Mouse (Mus musculus) megakaryocyte, embryonic 14.5 days (primary cell): ENCODE data around the gene Mapkapk3. TPM values are rescaled to one million over a fixed set of nuclear protein-coding genes. Genes with fewer than 3 reads are reported as not detected.
A peak's percentile ranks its signal among the peaks of the same experiment; 100 is the strongest.

Source experiments
- H3K27me3 ChIP-seq: replicated peaks from 2 replicates; pipeline ENCODE3; 2012; ENCODE audit warnings: inconsistent platforms
- H3K36me3 ChIP-seq: replicated peaks from 2 replicates; pipeline ENCODE3; 2012; ENCODE audit warnings: low read length, inconsistent platforms, mixed read lengths
- H3K4me1 ChIP-seq: 2 replicates; pipeline ENCODE4 v1.6.1; 2012; ENCODE audit warnings: inconsistent platforms
- H3K4me3 ChIP-seq: replicated peaks from 2 replicates; pipeline ENCODE3; 2012; ENCODE audit warnings: moderate library complexity, mild to moderate bottlenecking, inconsistent platforms
- H3K9me3 ChIP-seq: 2 replicates; pipeline ENCODE4 v1.6.1; 2012; ENCODE audit warnings: inconsistent platforms
- FLI1 ChIP-seq: IDR thresholded peaks from 2 replicates; pipeline ENCODE4 v1.6.1; 2012; ENCODE audit warnings: low read length, inconsistent platforms, mixed read lengths
- GATA1 ChIP-seq: IDR thresholded peaks from 3 replicates; pipeline ENCODE4 v1.6.1; 2012; ENCODE audit warnings: mixed read lengths, low read length, inconsistent platforms, borderline replicate concordance
- polyA plus RNA-seq: library from polyadenylated mRNA; stranded (reverse); fragments of >175 nt; gene quantifications from 2 replicates; pipeline ENCODE4 v1.2.3, GENCODE M21; 2012; ENCODE audit warnings: low replicate concordance; ENCODE audit not compliant: insufficient read depth

Mapkapk3 gene
- polyA plus RNA-seq, 1 experiment, result 49.9 TPM

DNA sequence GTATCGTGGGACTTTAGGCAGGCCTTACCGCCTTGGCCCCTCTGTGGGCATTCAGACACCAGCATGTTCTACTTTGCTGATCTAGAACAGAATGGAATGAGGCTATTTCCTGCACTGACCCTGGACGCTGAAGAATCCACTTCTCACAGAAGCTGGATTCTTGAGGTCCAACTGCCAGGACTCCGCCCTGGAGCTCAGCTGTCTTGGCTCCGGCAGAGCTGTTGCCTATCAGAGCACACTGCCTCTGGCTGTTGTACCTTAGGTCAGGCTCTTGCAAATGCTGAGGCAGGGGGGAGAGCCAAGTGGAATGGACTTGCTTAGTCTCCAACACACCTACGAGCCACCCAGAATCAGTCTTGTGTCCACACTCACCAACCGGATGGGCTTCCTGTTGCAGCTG, 36.2 kb upstream of the Mapkapk3 start:
- peaks cover 57% of the 10 kb centered on the region for H3K36me3 ChIP-seq
- peaks cover 73% of the 10 kb centered on the region for H3K4me1 ChIP-seq

GRCm38 (mm10) chr9:107324799-107325561, 35.3 kb upstream of the Mapkapk3 start:
- Histone ChIP-seq H3K36me3 (peaks cover 52% of the 10 kb centered on the region), H3K9me3 (no peaks in the 10 kb centered on the region), H3K27me3 (no peaks in the 10 kb centered on the region), H3K4me3 (no peak overlapping the region), H3K4me1 (peaks cover 72% of the 10 kb centered on the region)
- no peak for TF ChIP-seq FLI1
- TF ChIP-seq GATA1, result no peak

More for the DNA sequence above, 36.2 kb upstream of the Mapkapk3 start:
- Histone ChIP-seq H3K27me3 (no peaks in the 10 kb centered on the region), H3K4me3 (no peak overlapping the region), H3K9me3 (no peaks in the 10 kb centered on the region)
- TF ChIP-seq GATA1 (no peak), FLI1 (no peak)

GRCm38 (mm10) chr9:107323558-107323957, 33.9 kb upstream of the Mapkapk3 start:
- Histone ChIP-seq H3K4me1 (peaks cover 70% of the 10 kb centered on the region), H3K27me3 (no peaks in the 10 kb centered on the region), H3K36me3 (peaks cover 38% of the 10 kb centered on the region), H3K4me3 (peak overlapping the region; percentile 62), H3K9me3 (no peaks in the 10 kb centered on the region)
- no peak for TF ChIP-seq FLI1
- no peak for TF ChIP-seq GATA1

- Histone ChIP-seq H3K36me3 (peaks cover 28% of the 10 kb centered on the region), H3K27me3 (no peaks in the 10 kb centered on the region), H3K4me3 (no peak overlapping the region), H3K4me1 (peaks cover 75% of the 10 kb centered on the region), H3K9me3 (no peaks in the 10 kb centered on the region)
- no peak for TF ChIP-seq FLI1
- TF ChIP-seq GATA1, result no peak
Measured at GRCm38 (mm10) chr9:107322461-107323050, 32.9 kb upstream of the Mapkapk3 start.

DNA sequence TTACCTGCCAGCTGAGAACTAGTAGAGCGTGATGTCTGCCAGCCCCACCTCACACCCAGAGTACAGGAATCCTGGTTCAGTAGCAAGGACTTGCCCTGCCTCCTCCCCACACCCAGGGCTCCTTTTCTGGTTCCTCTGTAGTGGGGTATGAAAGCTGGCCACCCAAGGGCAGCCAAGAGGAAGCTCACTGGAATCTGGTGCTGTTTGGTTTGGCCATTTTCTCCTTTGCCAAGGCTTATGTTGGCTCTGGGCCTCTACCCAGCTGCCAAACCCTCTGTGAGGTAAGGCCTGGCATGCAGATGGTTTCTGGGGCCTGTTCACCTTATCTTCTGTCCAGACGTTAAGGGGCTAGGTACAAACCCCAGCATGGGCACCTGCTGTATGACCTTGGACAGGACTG, 26.1 kb upstream of the Mapkapk3 start:
- H3K27me3 ChIP-seq, result no peaks in the 10 kb centered on the region
- H3K4me1 ChIP-seq, result peaks cover 83% of the 10 kb centered on the region
- no peak overlapping the region for H3K4me3 ChIP-seq
- TF ChIP-seq FLI1 (no peak), GATA1 (no peak)
- H3K36me3 ChIP-seq, result no peaks in the 10 kb centered on the region
- H3K9me3 ChIP-seq, result no peaks in the 10 kb centered on the region

DNA sequence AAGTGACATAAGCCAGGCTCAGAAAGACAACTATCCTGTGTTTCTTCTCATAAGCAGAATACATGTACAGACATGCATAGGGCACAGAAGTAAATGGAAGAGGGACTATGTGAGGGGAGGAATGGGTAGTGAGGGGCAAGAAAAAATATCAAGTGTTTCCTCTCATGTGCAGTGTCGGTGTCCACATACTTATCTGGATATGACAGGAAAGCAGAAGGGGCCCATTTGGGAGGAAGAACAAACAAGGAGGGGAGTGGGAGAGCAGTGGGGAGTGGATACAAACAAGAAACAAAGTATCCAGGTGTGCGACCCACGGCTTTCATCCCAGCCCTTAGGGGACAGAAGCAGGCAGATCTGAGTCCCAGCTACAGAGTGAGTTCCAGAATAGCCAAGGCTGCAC, 24.2 kb upstream of the Mapkapk3 start:
- no peak for TF ChIP-seq GATA1
- TF ChIP-seq FLI1, result no peak
- Histone ChIP-seq H3K9me3 (no peaks in the 10 kb centered on the region), H3K4me1 (peaks cover 87% of the 10 kb centered on the region), H3K4me3 (peak overlapping the region; percentile 67), H3K27me3 (no peaks in the 10 kb centered on the region), H3K36me3 (peaks cover 4% of the 10 kb centered on the region)

- peaks cover 4% of the 10 kb centered on the region for H3K36me3 ChIP-seq
- H3K4me3 ChIP-seq, result peak overlapping the region; percentile 89
- TF ChIP-seq GATA1 (no peak), FLI1 (no peak)
- H3K27me3 ChIP-seq, result no peaks in the 10 kb centered on the region
- H3K4me1 ChIP-seq, result peaks cover 89% of the 10 kb centered on the region
- H3K9me3 ChIP-seq, result no peaks in the 10 kb centered on the region
Measured at GRCm38 (mm10) chr9:107312811-107313584, 23.3 kb upstream of the Mapkapk3 start.

DNA sequence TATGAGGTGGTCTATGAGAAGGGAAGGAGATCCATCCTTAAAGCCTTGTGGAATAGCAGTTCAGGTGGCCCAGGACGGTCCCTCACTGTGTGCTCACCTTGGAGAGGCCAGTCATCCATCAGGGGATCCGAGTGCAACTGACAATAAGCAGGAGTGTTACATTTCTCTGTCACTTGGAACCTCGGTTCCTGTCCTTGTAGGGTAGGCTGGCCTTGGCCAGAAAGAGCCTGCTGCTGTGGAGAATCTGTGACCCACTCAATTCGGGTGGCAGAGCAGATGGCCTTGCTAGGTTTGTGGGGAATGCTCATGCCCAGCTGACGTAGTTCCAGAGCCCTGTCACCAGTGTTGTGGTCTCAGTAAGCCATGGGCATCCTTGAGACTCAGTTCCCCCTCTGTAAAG, 19.9 kb upstream of the Mapkapk3 start:
- Histone ChIP-seq H3K9me3 (no peaks in the 10 kb centered on the region), H3K36me3 (peaks cover 4% of the 10 kb centered on the region), H3K4me3 (no peak overlapping the region), H3K27me3 (no peaks in the 10 kb centered on the region), H3K4me1 (peaks cover 92% of the 10 kb centered on the region)
- TF ChIP-seq GATA1 (no peak), FLI1 (no peak)

- Histone ChIP-seq H3K4me1 (peaks cover 92% of the 10 kb centered on the region), H3K9me3 (no peaks in the 10 kb centered on the region), H3K36me3 (peaks cover 7% of the 10 kb centered on the region), H3K27me3 (no peaks in the 10 kb centered on the region), H3K4me3 (peak overlapping the region; percentile 24)
- no peak for TF ChIP-seq GATA1
- TF ChIP-seq FLI1, result no peak
Measured at GRCm38 (mm10) chr9:107309171-107309570, 19.5 kb upstream of the Mapkapk3 start.
